Mouse (Mus musculus) adrenal gland, adult 18-20 months (tissue): ENCODE measurements around the gene Fxr1. TPM values are rescaled to one million over a fixed set of nuclear protein-coding genes. Genes with fewer than 3 reads are reported as not detected.
"Not testable (repeated sequence)": the region's sequence is repeated elsewhere in the genome, so short reads cannot be mapped to it uniquely, and the experiment has no call there.

Source experiments
- DNase-seq, 2 experiments: peaks; one replicate each; pipeline ENCODE4 v3.0.0; 2021 to 2022; ENCODE audit warnings: low spot score in 2 of 2
- total RNA-seq, 2 experiments: library from RNA; stranded (reverse); gene quantifications; 1 replicate in 1 of 2; 2 replicates in 1 of 2; pipeline ENCODE4 v1.2.3; 2021

Fxr1 gene
- total RNA-seq, 2 experiments from 2014 or later, result 155 to 163 TPM

- no peak for DNase-seq
Measured at GRCm38 (mm10) chr3:34035706-34036105, 16.0 kb downstream of the Fxr1 start.

- no peak for DNase-seq
Measured at GRCm38 (mm10) chr3:34041990-34042389, 22.2 kb downstream of the Fxr1 start.

DNA sequence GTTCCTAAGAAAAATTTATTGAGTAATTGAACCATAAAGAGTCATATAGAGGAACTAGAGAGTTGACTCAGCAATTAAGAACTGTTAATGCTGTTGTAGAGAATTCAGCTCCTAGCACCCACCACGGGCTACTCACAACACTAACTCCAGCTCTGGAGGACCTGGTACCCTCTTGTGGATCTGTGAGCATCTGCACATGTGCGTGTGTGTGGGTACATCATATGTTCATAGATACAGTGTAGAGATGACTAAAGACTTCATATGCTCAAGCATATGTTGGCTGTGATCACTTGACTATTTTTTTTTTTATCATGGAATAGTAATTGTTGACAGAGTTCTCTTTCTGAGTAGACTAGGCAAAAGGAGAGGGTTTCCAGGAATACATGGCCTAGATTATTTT lies 42.6 kb downstream of the Fxr1 start:
- no peak for DNase-seq

- not testable (repeated sequence) for DNase-seq
Measured at GRCm38 (mm10) chr3:34068943-34069342, 49.2 kb downstream of the Fxr1 start.

DNA sequence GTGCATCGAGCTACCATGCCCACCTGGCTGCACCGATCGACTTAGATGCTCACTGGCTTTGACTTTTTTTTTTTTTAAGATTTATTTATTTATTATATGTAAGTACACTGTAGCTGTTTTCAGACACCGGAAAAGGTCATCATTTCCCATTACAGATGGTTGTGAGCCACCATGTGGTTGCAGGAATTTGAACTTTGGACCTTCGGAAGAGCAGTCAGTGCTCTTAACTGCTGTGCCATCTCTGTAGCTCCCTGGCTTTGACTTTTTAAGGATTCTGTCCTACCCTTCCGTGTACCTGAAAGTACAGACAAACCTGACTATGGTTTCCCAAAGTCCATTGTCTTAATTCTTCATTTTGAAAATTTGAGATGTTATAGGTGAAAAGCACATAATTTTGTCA lies 53.0 kb downstream of the Fxr1 start:
- DNase-seq, result no peak

GRCm38 (mm10) chr3:34076058-34076759 lies 56.5 kb downstream of the Fxr1 start:
- DNase-seq, result no peak

DNA sequence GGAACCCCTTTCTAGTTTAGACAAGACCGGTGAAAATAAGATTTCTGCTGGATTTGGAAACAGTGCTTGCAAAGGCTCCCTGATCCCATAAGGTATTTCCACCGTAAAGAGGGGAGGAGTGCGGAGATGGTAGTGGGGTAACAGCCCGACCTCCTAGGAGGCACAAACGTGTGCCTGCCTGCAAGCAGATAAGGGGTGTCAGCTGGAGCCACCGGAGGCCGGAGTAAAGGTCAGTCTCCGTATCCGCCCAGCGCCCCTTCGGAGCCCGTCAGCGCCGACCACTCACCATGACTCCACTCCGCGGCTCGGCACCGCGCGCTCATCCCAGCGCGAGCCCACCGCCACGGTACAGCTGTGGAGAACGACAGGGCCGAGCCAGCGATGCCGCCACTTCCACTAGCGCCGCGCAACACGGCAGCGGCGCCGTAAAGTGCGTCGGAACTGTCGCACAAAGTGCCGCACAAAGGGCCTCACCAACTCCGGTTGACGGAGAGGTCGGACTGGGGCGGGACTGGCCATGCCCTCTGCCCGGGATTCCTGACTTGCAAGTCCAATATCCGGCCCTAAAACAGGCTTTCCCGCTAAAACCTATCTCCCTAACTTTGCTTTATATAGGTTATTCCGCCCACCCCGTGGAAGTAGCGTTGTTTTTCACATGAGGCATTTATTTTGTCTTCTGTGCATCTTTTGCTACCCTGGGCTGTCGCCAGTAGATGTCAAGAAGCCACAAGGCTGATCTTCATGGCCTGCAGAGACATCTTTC lies 61.3 kb downstream of the Fxr1 start, which contains the start of gene Dnajc19:
Dnajc19 (minus strand) TSS at position 422 of the 763 bp plus-strand sequence.
- DNase-seq, result peak; percentile 91 to 92

DNA sequence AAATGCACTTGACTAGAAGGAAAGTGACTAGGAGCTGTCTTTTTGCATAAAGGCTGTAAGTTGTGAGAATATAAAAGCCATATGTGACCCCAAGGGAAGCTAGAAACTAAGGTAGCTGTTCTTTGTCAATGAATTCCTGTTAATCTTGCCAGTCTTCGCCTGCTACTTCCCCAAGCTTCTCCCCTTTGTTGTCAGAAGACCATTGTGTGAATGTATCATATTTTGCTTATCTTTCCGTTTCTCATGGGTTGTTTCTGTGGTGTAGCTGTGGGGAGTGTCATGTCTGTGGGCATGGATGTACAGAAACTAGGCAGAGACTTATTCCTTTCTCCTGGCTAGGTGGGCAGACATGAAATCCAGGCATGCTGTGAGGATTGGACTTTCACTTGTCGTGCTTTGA lies 62.2 kb downstream of the Fxr1 start:
- DNase-seq, result no peak

GRCm38 (mm10) chr3:34083655-34084054 lies 63.9 kb downstream of the Fxr1 start:
- no peak for DNase-seq

DNA sequence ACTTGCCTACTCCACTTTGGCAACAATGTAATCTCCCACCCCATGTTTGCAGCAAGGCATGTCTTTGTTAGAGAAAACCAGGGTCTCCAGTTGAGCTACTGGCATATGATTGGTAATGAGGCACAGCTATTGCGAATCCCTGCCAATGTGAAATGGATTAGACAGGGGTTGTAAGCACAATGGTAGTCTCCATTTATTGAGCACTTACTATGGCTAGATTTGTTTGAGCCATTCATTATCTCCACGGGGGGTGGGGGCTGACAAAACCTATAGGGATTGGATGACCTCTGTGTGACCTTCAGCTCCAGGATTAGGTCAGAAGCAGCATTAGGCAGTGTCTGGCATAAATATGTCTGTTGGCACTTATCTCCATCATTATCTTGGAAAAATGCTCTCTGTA lies 83.1 kb downstream of the Fxr1 start:
- DNase-seq, result no peak

GRCm38 (mm10) chr3:34103902-34104672 lies 84.3 kb downstream of the Fxr1 start:
- DNase-seq, result no peak

DNA sequence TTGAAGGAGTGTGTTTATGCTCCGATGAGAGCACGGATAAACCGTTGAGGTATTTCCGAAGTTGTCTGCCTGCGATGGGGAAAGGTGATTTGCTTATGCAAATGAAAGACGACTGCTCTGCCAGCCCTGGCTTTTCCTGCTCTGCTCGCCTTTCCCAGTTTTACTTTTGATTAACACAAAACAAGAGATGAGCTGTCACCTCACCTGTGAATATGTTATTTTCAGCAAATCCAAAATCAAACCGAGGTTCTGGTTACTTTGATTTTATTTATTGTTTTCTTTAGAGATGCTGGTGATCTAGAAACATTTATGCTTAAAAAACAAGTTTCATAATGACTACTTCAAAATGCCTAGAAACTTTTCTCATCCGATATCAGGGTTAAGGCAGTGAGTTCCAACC lies 86.7 kb downstream of the Fxr1 start:
- no peak for DNase-seq

- no peak for DNase-seq
Measured at GRCm38 (mm10) chr3:34107631-34108030, 87.9 kb downstream of the Fxr1 start.

- no peak for DNase-seq
Measured at GRCm38 (mm10) chr3:34111941-34112685, 92.4 kb downstream of the Fxr1 start.

DNA sequence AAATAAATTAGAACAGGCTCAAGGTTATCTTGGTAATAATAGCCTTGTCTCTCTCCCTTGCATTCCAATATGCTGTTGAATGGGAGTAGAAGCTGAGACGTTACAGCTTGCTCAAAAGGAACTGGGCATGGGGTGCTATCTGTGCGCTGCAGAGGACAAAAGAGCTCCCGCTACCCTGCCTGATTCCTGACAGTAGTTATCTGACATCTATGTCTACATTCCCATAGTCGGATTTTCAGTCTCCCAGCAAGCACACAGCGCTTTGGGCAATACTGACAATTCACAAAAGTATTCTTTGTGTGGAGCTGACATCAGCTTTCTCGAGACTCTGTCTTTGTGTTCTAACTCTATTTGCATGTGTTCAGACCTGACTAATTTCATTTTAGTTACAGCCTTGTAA lies 96.1 kb downstream of the Fxr1 start:
- DNase-seq, result no peak

- DNase-seq, result no peak
Measured at GRCm38 (mm10) chr3:34119869-34120268, 100.1 kb downstream of the Fxr1 start.

Other genes with a start within 250 kb of the Fxr1 start
- gene Ttc14, start 220.1 kb upstream of the Fxr1 start, total RNA-seq, result 10 to 100 TPM; 32.1 to 46.6 TPM
- 1 to 10 TPM; 2.1 to 2.6 TPM for gene Ccdc39, start 175.6 kb upstream of the Fxr1 start, total RNA-seq
- gene Dnajc19, start 61.4 kb downstream of the Fxr1 start, total RNA-seq, result 10 to 100 TPM; 78.1 to 91.2 TPM